Mouse (Mus musculus) kidney, adult 2 months (tissue): ENCODE measurements around the gene Ccdc142. TPM values are rescaled to one million over a fixed set of nuclear protein-coding genes. Genes with fewer than 3 reads are reported as not detected.
A peak's percentile ranks its signal among the peaks of the same experiment; 100 is the strongest.

Source experiments
- DNase-seq: peaks from one replicate; pipeline ENCODE4 v3.0.0; 2021
- H3K27ac ChIP-seq: fragments of 200-500 bp; 2 replicates; pipeline ENCODE4 v1.5.1; 2012; ENCODE audit warnings: low read depth, low read length, control low read depth, inconsistent platforms; ENCODE audit not compliant: insufficient read depth
- H3K27me3 ChIP-seq: fragments of 200-500 bp; replicated peaks from 2 replicates; pipeline ENCODE4 v1.6.1; 2012; ENCODE audit warnings: mild to moderate bottlenecking, moderate library complexity, low read length, inconsistent platforms; ENCODE audit not compliant: control insufficient read depth, insufficient read depth
- H3K36me3 ChIP-seq: fragments of 200-500 bp; 2 replicates; pipeline ENCODE4 v1.6.1; 2012; ENCODE audit warnings: mild to moderate bottlenecking, moderate library complexity, low read length, inconsistent platforms; ENCODE audit not compliant: control insufficient read depth, insufficient read depth
- H3K4me1 ChIP-seq: fragments of 200-500 bp; 2 replicates; pipeline ENCODE4 v1.6.1; 2011; ENCODE audit warnings: low read length; ENCODE audit not compliant: control insufficient read depth, insufficient read depth
- H3K4me3 ChIP-seq: fragments of 200-500 bp; 2 replicates; pipeline ENCODE4 v1.5.1; 2011; ENCODE audit warnings: mild to moderate bottlenecking, low read depth, low read length, control low read depth; ENCODE audit not compliant: insufficient read depth
- CTCF ChIP-seq: fragments of 200-500 bp; conservative IDR thresholded peaks from 2 replicates; pipeline ENCODE4 v1.5.1; 2011; ENCODE audit warnings: low read depth, mild to moderate bottlenecking, control low read depth, low read length, moderate library complexity, mixed read lengths; ENCODE audit not compliant: insufficient read depth, insufficient read length
- POLR2A ChIP-seq: fragments of 200-500 bp; IDR thresholded peaks from one replicate; pipeline ENCODE4 v1.6.1; 2011; ENCODE audit warnings: low read depth, low read length, control low read depth
- WGBS: fragments of 180-500 bp; shearing (Covaris S2); methylation state at CpG from one replicate; pipeline ENCODE4 v1.1.7; 2018; 5-methylcytosine and 5-hydroxymethylcytosine counted together
- polyA plus RNA-seq: library from polyadenylated mRNA; depleted of rRNA; stranded (reverse); fragments of >200 nt; gene quantifications from 2 replicates; pipeline ENCODE4 v1.2.3, GENCODE M21; 2012

Ccdc142 gene
- polyA plus RNA-seq, 1 experiment, result 3.0 TPM

DNA sequence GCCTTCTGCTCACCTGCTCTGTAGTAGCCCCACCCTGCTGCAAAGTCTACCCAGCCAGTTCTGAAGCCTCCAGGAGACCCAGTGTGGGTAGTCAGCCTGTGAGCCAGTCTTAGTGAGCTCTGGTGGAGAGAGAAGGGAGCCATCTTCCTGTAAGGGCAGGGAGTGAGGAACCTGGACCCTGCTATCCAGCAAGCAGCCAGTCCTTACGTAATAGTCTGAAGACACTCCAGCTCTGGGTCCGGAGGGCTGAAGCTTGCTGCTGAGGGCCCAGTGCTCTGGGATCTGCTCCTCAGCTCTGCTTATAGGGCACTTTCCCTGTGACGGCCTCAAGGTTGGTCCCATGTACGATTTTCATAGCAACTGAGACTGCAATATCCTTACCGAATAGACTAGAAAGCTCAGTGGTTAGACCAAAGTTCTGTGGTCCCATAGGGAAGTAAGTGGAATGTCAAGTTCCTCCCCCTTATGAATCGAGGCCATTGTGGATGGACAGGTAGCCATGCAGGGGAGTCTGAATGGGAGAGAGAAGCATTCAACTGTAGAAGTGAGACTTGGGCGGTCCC, 33.6 kb downstream of the Ccdc142 start, which contains the start of gene Rtkn:
Gene Rtkn (plus strand): TSS at position 513 of the 563 bp plus-strand sequence.
- Histone ChIP-seq H3K27me3 (no peaks in the 10 kb centered on the region), H3K27ac (peak within 1 kb of the TSS; percentile 99), H3K4me1 (peaks cover 24% of the 10 kb centered on the region), H3K4me3 (peak within 1 kb of the TSS; percentile 88), H3K36me3 (no peaks in the 10 kb centered on the region)
- no peak for TF ChIP-seq POLR2A
- TF ChIP-seq CTCF, result no peak
- DNase-seq, result peak; percentile 75
- 45% methylated on average over 7 of the region's 7 CpGs for WGBS

DNA sequence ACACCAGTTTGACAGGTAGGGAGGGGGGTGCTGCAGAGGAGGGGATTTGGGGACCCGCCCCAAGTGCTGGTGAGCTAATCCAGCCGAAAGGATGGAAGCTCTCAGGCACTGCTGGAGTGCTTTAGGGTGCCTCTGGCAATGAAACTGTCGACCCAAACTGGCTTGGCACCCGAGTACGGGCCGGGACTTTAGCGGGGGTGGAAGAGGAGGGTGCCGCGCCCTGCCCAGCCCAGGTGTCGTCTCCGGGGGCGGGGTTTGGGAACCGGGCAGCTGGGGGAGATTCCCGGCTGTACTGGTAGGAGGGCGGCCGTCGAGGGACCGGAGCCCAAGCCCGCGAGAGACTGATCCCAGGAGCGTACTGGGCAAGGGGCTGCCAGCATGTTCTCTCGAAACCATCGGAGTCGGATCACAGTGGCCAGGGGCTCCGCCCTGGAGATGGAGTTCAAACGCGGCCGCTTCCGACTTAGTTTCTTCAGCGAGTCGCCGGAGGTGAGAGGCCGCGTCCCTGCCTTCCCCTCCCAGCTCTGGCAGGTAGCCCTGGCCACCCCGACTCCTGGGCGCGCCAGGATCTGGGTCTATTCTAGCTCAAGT, 34.3 kb downstream of the Ccdc142 start:
- DNase-seq, result peak; percentile 83
- H3K27me3 ChIP-seq, result no peaks in the 10 kb centered on the region
- TF ChIP-seq POLR2A (no peak), CTCF (no peak)
- H3K4me3 ChIP-seq, result peak overlapping the region; percentile 88
- peak overlapping the region; percentile 99 for H3K27ac ChIP-seq
- peaks cover 24% of the 10 kb centered on the region for H3K4me1 ChIP-seq
- H3K36me3 ChIP-seq, result no peaks in the 10 kb centered on the region
- 5% methylated on average over 37 of the region's 37 CpGs for WGBS

DNA sequence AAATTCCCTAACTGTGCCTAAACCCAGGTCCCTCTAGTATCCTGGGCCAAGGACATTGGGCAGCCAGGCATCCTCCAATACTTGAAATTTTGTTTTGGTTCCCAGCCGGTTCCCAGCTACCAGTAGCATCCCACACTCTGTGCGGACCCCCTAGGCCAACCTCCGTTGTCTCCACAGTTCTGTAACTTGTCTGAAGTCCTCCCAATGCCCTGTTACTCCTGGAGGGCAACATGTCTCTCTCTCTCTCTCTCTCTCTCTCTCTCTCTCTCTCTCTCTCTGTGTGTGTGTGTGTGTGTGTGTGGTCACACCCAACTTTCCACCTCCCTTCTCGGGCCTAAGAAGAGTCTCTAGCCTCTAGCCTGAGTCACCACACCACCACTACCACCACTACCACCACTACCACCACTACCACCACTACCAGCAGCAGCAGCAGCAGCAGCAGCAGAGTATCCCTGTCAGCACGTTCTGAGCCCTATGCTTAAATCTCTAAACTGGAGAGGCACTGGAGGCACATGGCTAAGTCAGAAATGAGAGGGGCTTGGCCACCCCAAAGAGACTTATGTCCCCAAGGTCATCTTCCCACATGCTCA, 35.0 kb downstream of the Ccdc142 start:
- no peaks in the 10 kb centered on the region for H3K27me3 ChIP-seq
- DNase-seq, result no peak
- TF ChIP-seq CTCF, result no peak
- no peak for TF ChIP-seq POLR2A
- WGBS, result 16% methylated on average over 5 of the region's 5 CpGs
- H3K4me1 ChIP-seq, result peaks cover 24% of the 10 kb centered on the region
- peak overlapping the region; percentile 88 for H3K4me3 ChIP-seq
- peak overlapping the region; percentile 99 for H3K27ac ChIP-seq
- no peaks in the 10 kb centered on the region for H3K36me3 ChIP-seq

DNA sequence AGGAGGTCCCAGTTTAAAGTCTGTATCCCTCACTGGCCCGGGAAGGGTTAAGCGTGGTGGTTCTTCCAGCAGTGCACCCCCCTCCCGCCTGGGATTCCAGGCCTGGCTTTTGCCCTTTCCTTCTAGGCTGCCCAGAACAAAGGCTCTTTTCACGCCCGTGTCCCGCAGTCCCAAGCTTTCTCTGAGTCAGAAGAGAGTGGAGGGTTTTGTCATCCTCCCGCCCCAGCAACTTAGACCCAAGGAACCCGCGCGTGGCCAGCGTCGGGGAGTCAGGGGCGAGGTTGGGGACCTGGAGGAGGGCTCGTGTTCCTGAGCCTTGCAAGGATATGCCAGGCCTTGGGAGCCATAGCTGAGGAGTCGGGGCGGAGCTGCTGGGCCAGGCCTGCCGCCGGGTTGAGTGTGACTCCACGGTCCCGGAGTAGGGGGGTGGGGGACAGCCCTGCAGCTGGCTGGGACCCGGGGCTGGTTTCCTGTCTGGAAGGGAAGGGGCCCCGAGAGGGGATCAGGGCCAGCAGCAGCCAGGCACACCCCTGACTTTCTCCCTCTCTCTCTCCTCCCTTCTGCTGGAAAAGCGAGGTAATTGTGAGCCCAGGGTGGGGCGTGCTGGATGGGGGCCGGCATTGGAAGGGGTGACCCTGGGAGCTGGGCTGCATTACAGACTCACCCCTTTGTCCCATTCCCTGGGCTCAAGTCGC, 35.6 kb downstream of the Ccdc142 start:
- peaks cover 19% of the 10 kb centered on the region for H3K4me1 ChIP-seq

DNA sequence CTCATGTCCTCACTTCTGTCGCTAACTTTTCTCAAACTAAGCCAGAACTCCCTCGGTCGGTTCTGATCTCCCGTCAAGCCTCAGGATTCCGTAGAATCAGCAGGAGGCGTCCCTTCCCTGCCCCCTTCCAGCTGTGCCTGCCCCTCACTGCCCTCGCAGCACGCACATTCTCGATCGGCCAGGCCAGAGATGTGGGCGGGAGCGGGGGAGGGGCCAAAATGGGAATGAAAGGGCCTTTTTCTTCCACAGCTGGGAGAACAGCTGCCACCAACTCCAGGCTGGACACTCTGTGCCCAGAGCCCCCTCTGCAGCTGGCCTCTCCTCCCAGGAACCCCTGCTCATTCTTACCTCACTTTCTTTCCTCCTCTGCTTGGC, 36.2 kb downstream of the Ccdc142 start:
- Histone ChIP-seq H3K4me1 (peaks cover 16% of the 10 kb centered on the region), H3K36me3 (no peaks in the 10 kb centered on the region), H3K27me3 (no peaks in the 10 kb centered on the region), H3K27ac (peak overlapping the region; percentile 99), H3K4me3 (peak overlapping the region; percentile 88)
- no peak; the same call in 1 of the 2 replicates for TF ChIP-seq CTCF
- TF ChIP-seq POLR2A, result peak; percentile 87
- peak; percentile 95 for DNase-seq
- WGBS, result under 1% methylated on average over 12 of the region's 12 CpGs

More for the DNA sequence above, 35.6 kb downstream of the Ccdc142 start:
- peak; percentile 79 for DNase-seq
- TF ChIP-seq CTCF (no peak), POLR2A (no peak)
- no peaks in the 10 kb centered on the region for H3K27me3 ChIP-seq
- H3K36me3 ChIP-seq, result no peaks in the 10 kb centered on the region
- H3K27ac ChIP-seq, result peak overlapping the region; percentile 99
- peak overlapping the region; percentile 88 for H3K4me3 ChIP-seq
- WGBS, result 1% methylated on average over 26 of the region's 26 CpGs

DNA sequence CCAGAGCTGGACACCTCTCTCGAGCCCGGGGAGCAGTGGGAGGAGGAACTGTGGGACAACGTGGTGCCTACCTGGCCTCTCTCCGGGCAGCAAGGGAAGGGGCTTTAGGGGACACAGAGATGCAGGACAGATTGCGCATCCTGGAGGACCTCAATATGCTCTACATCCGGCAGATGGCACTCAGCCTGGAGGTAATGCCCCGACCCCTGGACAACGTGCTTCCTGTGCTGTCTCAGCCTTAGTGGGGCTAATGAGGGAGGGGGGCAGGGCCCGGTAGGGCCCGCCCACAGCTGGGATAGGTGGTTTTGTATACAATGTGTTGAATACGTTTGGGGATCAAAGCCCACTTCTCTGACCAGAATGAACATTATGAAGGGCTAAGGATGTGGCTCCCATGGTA, 36.7 kb downstream of the Ccdc142 start:
- no peaks in the 10 kb centered on the region for H3K36me3 ChIP-seq
- H3K4me1 ChIP-seq, result peaks cover 16% of the 10 kb centered on the region
- peak overlapping the region; percentile 53 for H3K27ac ChIP-seq
- no peak for DNase-seq
- peak overlapping the region; percentile 88 for H3K4me3 ChIP-seq
- no peak for TF ChIP-seq CTCF
- no peak for TF ChIP-seq POLR2A
- no peaks in the 10 kb centered on the region for H3K27me3 ChIP-seq
- 7% methylated on average over 11 of the region's 11 CpGs for WGBS

DNA sequence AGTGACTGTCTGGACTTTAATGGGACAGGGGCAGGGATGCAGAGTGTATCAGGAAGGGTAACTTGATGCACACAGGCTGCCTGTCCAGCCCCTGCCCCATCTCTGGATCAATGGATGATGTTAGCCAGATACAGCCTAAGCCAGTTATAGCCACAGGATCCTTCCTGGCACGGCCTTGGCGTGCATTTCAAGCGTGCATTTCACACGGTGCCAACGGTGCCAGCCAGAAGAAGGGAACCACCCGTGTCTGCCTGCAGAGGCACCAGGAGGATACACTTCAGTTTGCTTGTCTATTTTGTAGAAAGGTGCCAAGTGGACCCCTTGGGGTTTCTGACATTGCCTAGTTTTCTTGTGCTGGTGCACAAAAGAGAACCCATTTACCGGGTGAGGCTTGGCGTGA, 38.6 kb downstream of the Ccdc142 start:
- Histone ChIP-seq H3K36me3 (no peaks in the 10 kb centered on the region), H3K27me3 (no peaks in the 10 kb centered on the region), H3K27ac (no peak overlapping the region), H3K4me1 (peaks cover 6% of the 10 kb centered on the region), H3K4me3 (no peak overlapping the region)
- WGBS, result 94% methylated on average over 8 of the region's 8 CpGs
- no peak for DNase-seq
- TF ChIP-seq CTCF (no peak), POLR2A (no peak)
